Comparison of ENCODE assay signal across 8 mouse cellular contexts in the genomic region with DNA sequence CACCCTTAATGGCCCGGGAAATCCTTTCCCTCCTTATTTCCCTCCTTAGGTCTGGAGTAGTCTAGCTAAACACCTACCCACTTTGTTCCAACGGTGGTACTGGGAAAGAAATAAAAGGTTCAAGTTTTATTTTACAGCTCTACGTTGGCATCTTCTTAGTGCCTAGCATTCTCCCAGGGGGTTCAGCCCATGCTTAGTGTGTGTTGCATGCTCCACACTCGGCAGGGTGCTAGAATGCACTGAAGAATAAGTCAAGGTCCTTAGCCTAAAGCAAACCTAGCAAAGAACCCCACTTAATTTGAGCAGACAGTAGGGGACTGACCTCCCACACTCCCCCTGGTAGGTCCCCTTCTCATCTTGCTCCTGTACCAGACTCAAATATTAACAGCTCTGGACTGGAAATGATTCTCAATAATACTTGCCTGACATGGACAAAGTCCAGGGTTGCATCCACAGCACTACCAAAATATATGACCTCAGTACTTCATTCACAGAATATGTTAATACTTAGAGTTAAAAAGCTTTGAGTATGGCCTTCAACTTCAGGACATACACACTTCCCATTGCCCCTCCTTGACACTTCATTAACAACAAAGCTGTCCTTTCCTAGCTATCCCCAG. TPM values are rescaled to one million over a fixed set of nuclear protein-coding genes. Genes with fewer than 3 reads are reported as not detected.
A peak's percentile ranks its signal among the peaks of the same experiment; 100 is the strongest.
DNase-seq lines count a peak whose midpoint lies in the region; ATAC-seq and TF ChIP-seq lines count a peak whose summit lies in the region.

No protein-coding gene starts in this region.

- ATAC-seq in embryonic facial prominence, embryonic 13.5 days (ENCODE audit: insufficient number of reproducible peaks, insufficient read depth, low FRiP score, low TSS enrichment, low read depth), result no peak
- no peak for ATAC-seq in intestine, embryonic 15.5 days
- no peak for ATAC-seq in midbrain, embryonic 12.5 days (ENCODE audit: low FRiP score, low read depth)
- ATAC-seq in inflammation-experienced regulatory T-cells, adult 6 months, result no peak

- H3K27ac ChIP-seq in testis, adult 2 months (ENCODE audit: control insufficient read depth, insufficient read depth, low read depth, low read length), result peak overlapping the region; percentile 94
- no peak overlapping the region for H3K27ac ChIP-seq in embryonic facial prominence, embryonic 13.5 days
- H3K27ac ChIP-seq in intestine, embryonic 15.5 days, result no peak overlapping the region
- no peak overlapping the region for H3K27ac ChIP-seq in midbrain, embryonic 12.5 days (replicated peaks)

- WGBS in embryonic facial prominence, embryonic 13.5 days, result 17% methylated on average over 4 of the region's 4 CpGs
- WGBS in intestine, embryonic 15.5 days, result 17% methylated on average over 4 of the region's 4 CpGs
- WGBS in midbrain, embryonic 12.5 days, result 18% methylated on average over 4 of the region's 4 CpGs

- H3K9me3 ChIP-seq in embryonic facial prominence, embryonic 13.5 days, result no peaks in the 10 kb centered on the region
- H3K9me3 ChIP-seq in intestine, embryonic 15.5 days, result no peaks in the 10 kb centered on the region
- H3K9me3 ChIP-seq in midbrain, embryonic 12.5 days, result no peaks in the 10 kb centered on the region

- H3K9ac ChIP-seq in embryonic facial prominence, embryonic 13.5 days, result peak overlapping the region; percentile 87; the same call in 1 of the 2 replicates
- H3K9ac ChIP-seq in intestine, embryonic 15.5 days, result no peak overlapping the region; the same call in 1 of the 2 replicates
- H3K9ac ChIP-seq in midbrain, embryonic 12.5 days (replicated peaks), result peak overlapping the region; percentile 92

- intact Hi-C loops in left cerebral cortex, postnatal 10 days (cut with DNase I), result no loop called here

- H3K27me3 ChIP-seq in testis, adult 2 months (ENCODE audit: control insufficient read depth, insufficient read depth, low read length), result no peaks in the 10 kb centered on the region
- peaks cover 14% of the 10 kb centered on the region for H3K27me3 ChIP-seq in embryonic facial prominence, embryonic 13.5 days
- H3K27me3 ChIP-seq in intestine, embryonic 15.5 days (replicated peaks), result no peaks in the 10 kb centered on the region
- peaks cover 14% of the 10 kb centered on the region for H3K27me3 ChIP-seq in midbrain, embryonic 12.5 days

- peaks cover 6% of the 10 kb centered on the region; the same call in 1 of the 2 replicates for H3K4me1 ChIP-seq in testis, adult 2 months (ENCODE audit: control insufficient read depth, insufficient read depth, low read length)
- peaks cover 14% of the 10 kb centered on the region for H3K4me1 ChIP-seq in embryonic facial prominence, embryonic 13.5 days
- 0 out of 2 replicates have a peak, but pooled peaks cover 10% of the 10 kb centered on the region for H3K4me1 ChIP-seq in intestine, embryonic 15.5 days (replicated peaks)
- peaks cover 23% of the 10 kb centered on the region for H3K4me1 ChIP-seq in midbrain, embryonic 12.5 days

- peak overlapping the region; percentile 83 for H3K4me2 ChIP-seq in embryonic facial prominence, embryonic 13.5 days
- peak overlapping the region; percentile 92 for H3K4me2 ChIP-seq in intestine, embryonic 15.5 days (replicated peaks)
- H3K4me2 ChIP-seq in midbrain, embryonic 12.5 days (replicated peaks), result peak overlapping the region; percentile 88

- DNase-seq in testis, postnatal 14 days (ENCODE audit: low spot score), result no peak
- DNase-seq in urinary bladder, postnatal 14 days (ENCODE audit: low spot score), result no peak
- no peak for DNase-seq in left cerebral cortex, postnatal 10 days (ENCODE audit: extremely low spot score in 1 of 2, low spot score in 2 of 2)

- no peak for TF ChIP-seq POLR2A in testis, adult 2 months (IDR thresholded peaks at IDR 0.05; ENCODE audit: control insufficient read depth, low read depth, low read length)

- no peak for TF ChIP-seq CTCF in testis, adult 2 months (IDR thresholded peaks at IDR 0.05; ENCODE audit: control insufficient read depth, insufficient read depth, insufficient replicate concordance, low read depth, low read length)

- peak overlapping the region; percentile 93; the same call in 1 of the 2 replicates for H3K4me3 ChIP-seq in testis, adult 2 months (ENCODE audit: control insufficient read depth, low read depth, low read length)
- peak overlapping the region; percentile 93 for H3K4me3 ChIP-seq in embryonic facial prominence, embryonic 13.5 days
- peak overlapping the region; percentile 89 for H3K4me3 ChIP-seq in intestine, embryonic 15.5 days (replicated peaks)
- peak overlapping the region; percentile 67 for H3K4me3 ChIP-seq in midbrain, embryonic 12.5 days

- H3K36me3 ChIP-seq in testis, adult 2 months (ENCODE audit: control insufficient read depth, insufficient read depth, low read length), result no peaks in the 10 kb centered on the region
- H3K36me3 ChIP-seq in embryonic facial prominence, embryonic 13.5 days, result no peaks in the 10 kb centered on the region
- H3K36me3 ChIP-seq in intestine, embryonic 15.5 days, result no peaks in the 10 kb centered on the region
- no peaks in the 10 kb centered on the region for H3K36me3 ChIP-seq in midbrain, embryonic 12.5 days

RNA-seq across cellular contexts. Expression of gene Strbp, which starts 0.6 kb away (rescaled TPM):
- polyA plus RNA-seq in testis, adult 2 months (2012; rRNA removed), result 44.9 and 45.8 TPM in 2 replicates
- 35.3 and 38.7 TPM in 2 replicates for polyA plus RNA-seq in embryonic facial prominence, embryonic 13.5 days (2015; fragmentation: Nextera tagmentation; extraction: Ambion mirVana)
- polyA plus RNA-seq in intestine, embryonic 15.5 days (2015; fragmentation: Nextera tagmentation; extraction: Ambion mirVana), result 31.3 and 37.0 TPM in 2 replicates
- 106 and 117 TPM in 2 replicates for polyA plus RNA-seq in midbrain, embryonic 12.5 days (2016; fragmentation: Nextera tagmentation; extraction: Ambion mirVana)
- polyA plus RNA-seq in inflammation-experienced regulatory T-cells, adult 6 months (2017; shearing (Covaris generic)), result 10 to 100 TPM in 1 of 3 experiments, 1 to 10 TPM in 2; 7.4 to 10.1 (median 9.3) TPM
- total RNA-seq in left cerebral cortex, postnatal 10 days (2021), result 100 to 1,000 TPM; 240 to 244 TPM
